Mouse (Mus musculus): Measurements from ENCODE around the gene Shroom3. TPM values are rescaled to one million over a fixed set of nuclear protein-coding genes. Genes with fewer than 3 reads are reported as not detected.

Shroom3 gene
- polyA plus RNA-seq, 1 experiment from 2014 or later = 5.1 TPM

DNA sequence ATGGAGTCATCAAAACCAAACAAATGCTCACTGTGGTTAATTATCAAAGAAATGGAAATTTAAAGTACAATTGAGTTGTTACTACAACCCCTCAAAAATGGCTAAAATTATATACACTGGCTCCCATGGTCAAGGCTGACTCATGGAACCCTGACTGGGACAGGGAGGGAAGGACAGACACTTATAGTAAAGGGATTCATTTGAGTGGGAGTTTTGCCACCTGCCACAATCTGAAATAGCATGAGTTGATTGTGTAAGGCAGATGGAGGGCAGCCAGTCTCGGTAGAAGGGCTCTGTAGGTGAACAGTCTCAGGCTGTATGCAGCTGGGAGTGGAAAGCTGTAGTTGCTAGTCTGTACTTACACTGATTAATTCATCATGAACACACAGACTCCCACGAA, 297.6 kb downstream of the Shroom3 start:
- Histone ChIP-seq H3K36me3 (ENCODE audit: control insufficient read depth, insufficient read depth, low read length) (no peaks in the 10 kb centered on the region), H3K4me2 (ENCODE audit: low read depth) (no peak overlapping the region), H3K4me1 (ENCODE audit: control insufficient read depth, insufficient read depth, low read length) (no peaks in the 10 kb centered on the region), H3K27me3 (ENCODE audit: control insufficient read depth, insufficient read depth, low read length) (no peaks in the 10 kb centered on the region), H3K9me3 (ENCODE audit: control insufficient read depth, low read length) (no peaks in the 10 kb centered on the region), H3K27ac (ENCODE audit: low read depth, low read length) (no peak overlapping the region), H3K4me3 (ENCODE audit: low read depth, low read length) (no peak overlapping the region), H3K9ac (ENCODE audit: low read length) (no peak overlapping the region)
- DNase-seq (ENCODE audit: low spot score) (no peak), ATAC-seq (ENCODE audit: insufficient read depth, low FRiP score, low TSS enrichment) (no peak)
- 60% methylated on average over 2 of the region's 2 CpGs for WGBS

DNA sequence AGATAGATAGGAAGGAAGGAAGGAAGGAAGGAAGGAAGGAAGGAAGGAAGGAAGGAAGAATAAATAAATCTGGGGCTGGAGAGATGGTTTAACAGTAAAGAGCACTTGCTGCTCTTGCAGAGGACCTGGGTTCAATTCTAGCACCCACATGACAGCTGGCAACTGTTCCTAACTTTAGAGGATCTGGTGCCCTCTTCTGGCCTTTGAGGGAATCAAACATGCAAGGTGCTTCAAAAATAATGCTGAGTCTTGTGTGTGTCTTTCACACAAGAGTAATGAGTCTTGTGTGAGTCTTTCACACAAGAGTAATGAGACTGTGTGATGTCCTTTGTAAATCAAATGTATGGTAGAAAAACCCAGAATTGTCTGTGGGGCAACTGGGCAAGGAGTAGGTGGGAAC, 299.4 kb downstream of the Shroom3 start:
- Histone ChIP-seq H3K4me1 (ENCODE audit: control insufficient read depth, insufficient read depth, low read length) (no peaks in the 10 kb centered on the region), H3K27me3 (ENCODE audit: control insufficient read depth, insufficient read depth, low read length) (no peaks in the 10 kb centered on the region), H3K4me2 (ENCODE audit: low read depth) (no peak overlapping the region), H3K36me3 (ENCODE audit: control insufficient read depth, insufficient read depth, low read length) (no peaks in the 10 kb centered on the region), H3K27ac (ENCODE audit: low read depth, low read length) (no peak overlapping the region), H3K9me3 (ENCODE audit: control insufficient read depth, low read length) (no peaks in the 10 kb centered on the region), H3K9ac (ENCODE audit: low read length) (no peak overlapping the region), H3K4me3 (ENCODE audit: low read depth, low read length) (no peak overlapping the region)
- ATAC-seq (ENCODE audit: insufficient read depth, low FRiP score, low TSS enrichment) = no peak
- no peak for DNase-seq (ENCODE audit: low spot score)

DNA sequence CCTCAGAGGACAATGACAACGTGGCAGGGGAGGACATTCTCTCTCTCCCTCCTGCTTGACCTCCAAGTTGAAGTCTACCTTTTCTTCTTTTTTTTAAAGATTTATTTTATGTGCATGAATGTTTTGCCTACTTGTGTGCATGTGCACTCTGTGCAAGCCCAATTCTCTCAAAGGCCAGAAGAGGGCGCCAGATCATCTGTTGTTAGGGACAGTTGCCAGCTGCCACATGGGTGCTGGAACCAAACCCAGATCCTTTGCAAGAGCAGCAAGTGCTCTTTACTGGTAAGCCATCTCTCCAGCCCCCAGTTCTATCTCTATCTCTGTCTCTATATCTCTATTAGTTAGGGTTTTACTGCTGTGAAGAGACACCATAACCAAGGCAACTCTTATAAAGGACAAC, 300.7 kb downstream of the Shroom3 start:
- no peak for ATAC-seq (ENCODE audit: insufficient read depth, low FRiP score, low TSS enrichment)
- H3K4me1 ChIP-seq (ENCODE audit: control insufficient read depth, insufficient read depth, low read length) = peaks cover 3% of the 10 kb centered on the region; the same call in 1 of the 2 replicates
- WGBS = 35% methylated on average over 2 of the region's 2 CpGs
- no peak overlapping the region for H3K9ac ChIP-seq (ENCODE audit: low read length)
- H3K4me3 ChIP-seq (ENCODE audit: low read depth, low read length) = no peak overlapping the region
- H3K27me3 ChIP-seq (ENCODE audit: control insufficient read depth, insufficient read depth, low read length) = no peaks in the 10 kb centered on the region
- no peaks in the 10 kb centered on the region for H3K36me3 ChIP-seq (ENCODE audit: control insufficient read depth, insufficient read depth, low read length)
- H3K27ac ChIP-seq (ENCODE audit: low read depth, low read length) = no peak overlapping the region
- no peaks in the 10 kb centered on the region for H3K9me3 ChIP-seq (ENCODE audit: control insufficient read depth, low read length)
- DNase-seq (ENCODE audit: low spot score) = no peak
- no peak overlapping the region for H3K4me2 ChIP-seq (ENCODE audit: low read depth)

DNA sequence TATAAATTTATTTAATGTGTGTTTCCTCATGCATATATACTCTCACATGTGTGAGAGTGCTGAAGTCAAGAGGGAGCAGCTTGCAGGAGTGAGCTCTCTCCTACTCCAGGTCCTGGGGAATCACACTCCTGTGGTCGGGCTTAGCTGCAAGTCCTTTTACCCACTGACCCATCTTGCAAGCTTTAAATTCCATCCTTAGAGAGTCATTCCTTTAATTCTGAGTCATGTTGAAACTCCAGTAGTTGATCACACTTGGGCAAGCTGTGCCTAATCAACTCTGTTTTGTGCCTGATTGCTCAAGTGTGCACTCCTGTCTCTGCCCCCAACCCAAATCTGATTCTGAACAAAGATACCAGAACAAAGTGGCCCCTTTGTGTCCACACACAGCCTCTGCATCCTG, 301.5 kb downstream of the Shroom3 start:
- DNase-seq (ENCODE audit: low spot score) = no peak
- ATAC-seq (ENCODE audit: insufficient read depth, low FRiP score, low TSS enrichment) = no peak
- H3K4me2 ChIP-seq (ENCODE audit: low read depth) = no peak overlapping the region
- H3K36me3 ChIP-seq (ENCODE audit: control insufficient read depth, insufficient read depth, low read length) = no peaks in the 10 kb centered on the region
- no peaks in the 10 kb centered on the region for H3K27me3 ChIP-seq (ENCODE audit: control insufficient read depth, insufficient read depth, low read length)
- H3K4me3 ChIP-seq (ENCODE audit: low read depth, low read length) = no peak overlapping the region
- H3K4me1 ChIP-seq (ENCODE audit: control insufficient read depth, insufficient read depth, low read length) = peaks cover 3% of the 10 kb centered on the region; the same call in 1 of the 2 replicates
- no peaks in the 10 kb centered on the region for H3K9me3 ChIP-seq (ENCODE audit: control insufficient read depth, low read length)
- WGBS = 60% methylated on average over 1 of the region's 1 CpGs
- no peak overlapping the region for H3K27ac ChIP-seq (ENCODE audit: low read depth, low read length)
- no peak overlapping the region for H3K9ac ChIP-seq (ENCODE audit: low read length)

DNA sequence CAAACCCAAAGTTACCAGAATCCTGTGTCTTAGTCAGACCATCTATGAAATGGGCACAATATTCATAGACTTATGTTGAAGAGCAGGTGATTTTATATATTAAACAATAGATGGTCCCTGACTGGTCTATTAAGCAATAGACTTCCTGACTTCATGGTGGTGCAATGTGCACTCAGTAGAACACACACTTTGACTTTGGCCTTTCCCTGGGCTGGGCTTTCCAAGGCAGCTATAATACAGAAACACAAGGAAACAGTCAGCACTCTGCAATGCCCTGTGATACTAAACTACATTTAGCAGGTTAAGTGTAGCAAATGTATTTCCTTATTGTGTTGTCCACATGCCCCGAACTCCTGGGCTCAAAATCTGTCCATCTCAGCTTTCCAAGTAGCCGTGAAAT, 302.2 kb downstream of the Shroom3 start:
- Histone ChIP-seq H3K9me3 (ENCODE audit: control insufficient read depth, low read length) (no peaks in the 10 kb centered on the region), H3K4me3 (ENCODE audit: low read depth, low read length) (no peak overlapping the region), H3K27ac (ENCODE audit: low read depth, low read length) (no peak overlapping the region), H3K4me1 (ENCODE audit: control insufficient read depth, insufficient read depth, low read length) (peaks cover 3% of the 10 kb centered on the region; the same call in 1 of the 2 replicates), H3K36me3 (ENCODE audit: control insufficient read depth, insufficient read depth, low read length) (no peaks in the 10 kb centered on the region), H3K4me2 (ENCODE audit: low read depth) (no peak overlapping the region), H3K9ac (ENCODE audit: low read length) (no peak overlapping the region), H3K27me3 (ENCODE audit: control insufficient read depth, insufficient read depth, low read length) (no peaks in the 10 kb centered on the region)
- ATAC-seq (ENCODE audit: insufficient read depth, low FRiP score, low TSS enrichment) = no peak
- 89% methylated on average over 2 of the region's 2 CpGs for WGBS
- DNase-seq (ENCODE audit: low spot score) = no peak

DNA sequence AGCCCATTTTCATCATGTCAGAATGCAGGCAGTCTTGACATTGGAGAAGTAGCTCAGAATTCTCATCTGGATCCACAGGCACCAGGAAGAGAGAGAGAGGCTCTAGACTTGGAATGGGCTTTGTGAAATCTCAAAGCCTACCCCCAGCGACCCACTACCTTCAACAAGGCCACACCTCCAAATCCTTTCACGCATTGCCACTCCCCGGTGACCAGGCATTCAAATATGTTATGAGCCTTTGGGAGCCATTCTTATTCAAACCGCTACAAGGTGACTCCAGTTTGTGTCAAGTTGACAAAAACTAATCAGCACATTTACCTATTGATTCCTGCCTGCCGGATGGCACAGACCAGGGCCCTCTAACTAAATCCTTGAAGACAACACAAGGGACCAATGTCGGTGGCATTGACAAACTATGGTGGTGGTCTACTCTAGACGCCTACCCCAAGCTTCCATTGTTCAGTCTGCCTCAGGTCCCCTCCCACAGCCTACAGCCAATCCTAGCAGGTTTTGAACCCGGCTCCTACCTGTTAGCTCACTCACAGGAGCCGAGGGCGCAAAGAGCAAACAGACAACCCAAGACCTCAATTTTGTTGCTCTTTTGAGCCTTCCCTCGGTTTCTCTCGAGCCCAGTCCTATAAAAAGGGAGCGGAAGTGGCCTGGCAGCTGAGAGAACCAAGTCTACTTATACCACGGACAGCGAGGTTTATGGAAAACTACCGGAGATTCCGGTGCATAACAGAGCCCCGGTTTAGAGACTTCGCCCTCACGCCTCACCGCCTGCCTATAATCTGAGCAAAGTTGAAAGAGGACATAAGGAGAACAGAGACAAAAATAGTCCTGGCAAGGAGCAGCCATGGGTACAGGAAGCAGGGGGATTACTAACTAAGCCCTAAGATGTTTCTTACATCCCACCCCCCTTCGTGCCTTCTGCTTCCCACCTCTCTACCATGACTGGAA, 303.7 kb downstream of the Shroom3 start:
- WGBS = 92% methylated on average over 22 of the region's 22 CpGs

DNA sequence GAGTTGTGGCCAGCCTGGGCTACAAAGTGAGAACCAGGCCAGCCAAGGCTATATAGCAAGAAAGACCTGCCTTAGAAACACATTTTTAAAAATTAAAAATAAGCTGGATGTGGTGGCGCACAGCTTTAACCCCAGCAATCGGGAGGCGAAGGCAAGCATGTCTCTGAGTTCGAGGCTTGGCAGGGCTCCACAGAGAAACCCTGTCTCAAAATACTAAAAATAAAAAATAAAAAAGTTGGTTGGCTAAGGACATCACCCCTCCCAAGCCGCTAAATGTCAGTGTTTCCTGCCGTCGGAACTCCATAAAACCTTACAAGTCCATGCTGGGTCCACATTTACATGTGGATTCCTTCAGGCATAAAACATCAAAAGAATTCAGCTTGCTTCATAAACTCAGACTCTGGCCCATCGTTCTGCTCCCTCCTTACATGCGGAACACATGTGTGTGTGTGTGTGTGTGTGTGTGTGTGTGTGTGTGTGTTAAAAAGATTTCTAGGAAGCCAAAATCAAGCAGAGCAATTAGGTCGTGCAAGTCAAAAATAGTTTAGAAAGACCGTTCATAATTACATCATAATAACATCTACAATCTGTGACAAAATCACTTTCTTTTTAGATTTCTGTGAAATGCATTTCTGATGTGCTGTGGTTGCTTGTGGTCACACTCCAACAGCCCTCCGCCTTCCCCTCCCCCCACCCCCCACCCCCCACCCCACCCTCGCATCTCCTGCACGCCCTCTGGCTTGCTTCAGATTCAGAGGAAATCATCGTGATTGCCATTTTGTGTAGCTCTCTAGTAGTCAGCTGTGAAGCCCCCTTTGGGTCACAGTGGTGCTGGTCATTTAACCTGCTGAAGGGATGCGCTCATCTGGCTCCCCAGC, 304.9 kb downstream of the Shroom3 start:
- Histone ChIP-seq H3K9me3 (ENCODE audit: control insufficient read depth, low read length) (no peaks in the 10 kb centered on the region), H3K4me3 (ENCODE audit: low read depth, low read length) (no peak overlapping the region), H3K27ac (ENCODE audit: low read depth, low read length) (peak overlapping the region; percentile 64; the same call in 1 of the 2 replicates), H3K4me2 (ENCODE audit: low read depth) (no peak overlapping the region), H3K4me1 (ENCODE audit: control insufficient read depth, insufficient read depth, low read length) (peaks cover 3% of the 10 kb centered on the region; the same call in 1 of the 2 replicates), H3K36me3 (ENCODE audit: control insufficient read depth, insufficient read depth, low read length) (no peaks in the 10 kb centered on the region), H3K9ac (ENCODE audit: low read length) (peak overlapping the region; percentile 45), H3K27me3 (ENCODE audit: control insufficient read depth, insufficient read depth, low read length) (no peaks in the 10 kb centered on the region)
- no peak for DNase-seq (ENCODE audit: low spot score)
- 59% methylated on average over 15 of the region's 16 CpGs for WGBS
- no peak for ATAC-seq (ENCODE audit: insufficient read depth, low FRiP score, low TSS enrichment)

More for the DNA sequence above, 303.7 kb downstream of the Shroom3 start:
- H3K4me2 ChIP-seq (ENCODE audit: low read depth) = no peak overlapping the region
- H3K9ac ChIP-seq (ENCODE audit: low read length) = no peak overlapping the region
- peaks cover 3% of the 10 kb centered on the region; the same call in 1 of the 2 replicates for H3K4me1 ChIP-seq (ENCODE audit: control insufficient read depth, insufficient read depth, low read length)
- no peak overlapping the region for H3K27ac ChIP-seq (ENCODE audit: low read depth, low read length)
- DNase-seq (ENCODE audit: low spot score) = no peak
- no peaks in the 10 kb centered on the region for H3K9me3 ChIP-seq (ENCODE audit: control insufficient read depth, low read length)
- H3K36me3 ChIP-seq (ENCODE audit: control insufficient read depth, insufficient read depth, low read length) = no peaks in the 10 kb centered on the region
- no peaks in the 10 kb centered on the region for H3K27me3 ChIP-seq (ENCODE audit: control insufficient read depth, insufficient read depth, low read length)
- ATAC-seq (ENCODE audit: insufficient read depth, low FRiP score, low TSS enrichment) = no peak
- no peak overlapping the region for H3K4me3 ChIP-seq (ENCODE audit: low read depth, low read length)

DNA sequence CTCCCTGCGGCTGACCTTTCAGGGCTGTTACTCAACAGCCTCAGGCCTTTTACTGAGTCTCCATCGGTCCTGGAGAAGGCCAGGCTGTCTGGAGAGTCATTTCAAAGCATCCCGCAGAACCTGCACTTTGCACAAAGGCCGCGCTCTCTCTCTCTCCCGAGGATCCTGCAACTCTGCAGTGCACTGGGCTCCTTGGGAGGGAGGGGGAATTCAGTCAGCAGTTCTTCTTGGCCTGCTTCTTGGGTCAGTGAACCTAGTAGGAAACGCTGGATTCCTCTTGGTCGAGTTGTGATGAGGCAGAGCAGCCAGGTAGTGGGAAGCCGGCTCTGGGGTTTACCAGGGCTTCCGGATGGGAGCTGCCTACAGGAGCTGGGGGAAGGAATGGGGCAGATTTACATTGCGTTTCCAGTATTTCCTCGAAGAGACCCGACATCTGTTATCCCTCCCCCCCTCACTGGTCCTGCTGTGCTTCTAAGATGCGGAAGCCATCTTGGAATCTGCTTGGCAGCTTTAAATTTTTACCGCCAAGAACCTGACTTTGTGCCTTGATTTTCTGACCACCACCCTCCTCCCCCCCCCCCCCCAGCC, 305.6 kb downstream of the Shroom3 start:
- H3K4me1 ChIP-seq (ENCODE audit: control insufficient read depth, insufficient read depth, low read length) = peaks cover 3% of the 10 kb centered on the region; the same call in 1 of the 2 replicates
- 27% methylated on average over 15 of the region's 15 CpGs for WGBS
- H3K4me3 ChIP-seq (ENCODE audit: low read depth, low read length) = no peak overlapping the region
- H3K36me3 ChIP-seq (ENCODE audit: control insufficient read depth, insufficient read depth, low read length) = no peaks in the 10 kb centered on the region
- peak; percentile 35 for ATAC-seq (ENCODE audit: insufficient read depth, low FRiP score, low TSS enrichment)
- no peak overlapping the region for H3K4me2 ChIP-seq (ENCODE audit: low read depth)
- H3K27ac ChIP-seq (ENCODE audit: low read depth, low read length) = peak overlapping the region; percentile 64; the same call in 1 of the 2 replicates
- DNase-seq (ENCODE audit: low spot score) = peak; percentile 62
- no peaks in the 10 kb centered on the region for H3K9me3 ChIP-seq (ENCODE audit: control insufficient read depth, low read length)
- H3K9ac ChIP-seq (ENCODE audit: low read length) = peak overlapping the region; percentile 45
- no peaks in the 10 kb centered on the region for H3K27me3 ChIP-seq (ENCODE audit: control insufficient read depth, insufficient read depth, low read length)
